Mouse (Mus musculus) granulocyte monocyte progenitor cell, adult 5-6 weeks (primary cell): ENCODE data around the gene Kmt2a. TPM values are rescaled to one million over a fixed set of nuclear protein-coding genes. Genes with fewer than 3 reads are reported as not detected.
A peak's percentile ranks its signal among the peaks of the same experiment; 100 is the strongest.

ENCODE experiments used
- ATAC-seq: replicated peaks from 2 replicates; pipeline ENCODE4 v1.8.0; 2016; ENCODE audit warnings: mild to moderate bottlenecking, moderate TSS enrichment, inconsistent platforms; ENCODE audit not compliant: poor library complexity, severe bottlenecking
- total RNA-seq, 2 experiments: library from RNA; stranded (forward) in 1 of 2; stranded (reverse) in 1 of 2; fragments of 200-712, 200-1000 nt in 1 of 2; fragments of >200 nt in 1 of 2; fragmentation: Nextera tagmentation in 1 of 2; gene quantifications; 2 replicates each; pipeline ENCODE4 v1.2.3; 2014 to 2017

The Kmt2a gene
- total RNA-seq, 2 experiments from 2014 or later: 10.8 to 93.1 TPM

- ATAC-seq: peak; percentile 92
These were observed 113.7 kb downstream of the Kmt2a start, which contains the start of the genes Arcn1 and Ift46 for GRCm38 (mm10) chr9:44767101-44768028. Gene Arcn1, minus strand, starts transcription at chr9:44767845. Gene Ift46, plus strand, starts transcription at chr9:44767908.

DNA sequence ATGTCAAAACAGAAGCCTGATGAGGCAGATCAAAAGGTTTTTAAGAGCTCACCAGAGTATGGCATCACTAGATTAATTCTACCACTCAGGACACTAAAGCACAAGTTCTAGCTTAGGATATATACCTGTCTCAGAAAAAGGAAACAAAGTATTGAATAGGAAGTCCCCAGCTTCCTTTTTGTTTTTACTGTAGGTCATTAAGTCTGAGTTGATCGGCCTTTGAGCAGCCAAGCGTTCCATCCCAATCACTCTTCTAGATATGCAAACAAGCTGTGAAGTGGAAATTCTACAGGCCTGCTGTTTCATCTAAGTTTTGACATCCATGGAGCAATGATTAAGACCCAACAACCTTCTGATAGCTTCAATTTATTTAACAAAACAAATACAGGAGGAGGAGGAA, 120.2 kb downstream of the Kmt2a start:
- no peak for ATAC-seq

Other genes starting within 250 kb of the Kmt2a start
- gene Treh, start 208.1 kb downstream of the Kmt2a start, total RNA-seq (2014; fragmentation: Nextera tagmentation): not detected in 2 replicates
- gene Treh, start 208.1 kb downstream of the Kmt2a start, total RNA-seq (2017): not detected in 2 replicates
- gene Phldb1, start 146.1 kb downstream of the Kmt2a start, total RNA-seq (2014; fragmentation: Nextera tagmentation): 2.5 and 3.6 TPM in 2 replicates
- gene Phldb1, start 146.1 kb downstream of the Kmt2a start, total RNA-seq (2017): 1.0 and 3.1 TPM in 2 replicates
- 133 and 158 TPM in 2 replicates for gene Arcn1, start 113.5 kb downstream of the Kmt2a start, total RNA-seq (2014; fragmentation: Nextera tagmentation)
- 201 and 229 TPM in 2 replicates for gene Arcn1, start 113.5 kb downstream of the Kmt2a start, total RNA-seq (2017)
- gene Ift46, start 113.4 kb downstream of the Kmt2a start, total RNA-seq (2014; fragmentation: Nextera tagmentation): 19.8 and 43.7 TPM in 2 replicates
- 32.7 and 39.6 TPM in 2 replicates for gene Ift46, start 113.4 kb downstream of the Kmt2a start, total RNA-seq (2017)
- gene Tmem25, start 82.0 kb downstream of the Kmt2a start, total RNA-seq (2014; fragmentation: Nextera tagmentation): 1.6 TPM in 1 of 2 replicates, not detected in the other
- 0.34 TPM in 1 of 2 replicates, not detected in the other for gene Tmem25, start 82.0 kb downstream of the Kmt2a start, total RNA-seq (2017)
- not detected in 2 replicates for gene Ttc36, start 78.2 kb downstream of the Kmt2a start, total RNA-seq (2014; fragmentation: Nextera tagmentation)
- gene Ttc36, start 78.2 kb downstream of the Kmt2a start, total RNA-seq (2017): not detected in 2 replicates
- gene Atp5l, start 39.4 kb upstream of the Kmt2a start, total RNA-seq (2014; fragmentation: Nextera tagmentation): 710 and 961 TPM in 2 replicates
- 149 and 237 TPM in 2 replicates for gene Atp5l, start 39.4 kb upstream of the Kmt2a start, total RNA-seq (2017)
- gene Ube4a, start 84.3 kb upstream of the Kmt2a start, total RNA-seq (2014; fragmentation: Nextera tagmentation): 37.9 and 49.8 TPM in 2 replicates
- gene Ube4a, start 84.3 kb upstream of the Kmt2a start, total RNA-seq (2017): 25.6 and 28.5 TPM in 2 replicates
- gene Cd3g, start 99.1 kb upstream of the Kmt2a start, total RNA-seq (2014; fragmentation: Nextera tagmentation): not detected in 2 replicates
- not detected in 2 replicates for gene Cd3g, start 99.1 kb upstream of the Kmt2a start, total RNA-seq (2017)
- gene Cd3d, start 100.5 kb upstream of the Kmt2a start, total RNA-seq (2014; fragmentation: Nextera tagmentation): not detected in 2 replicates
- 0.21 TPM in 1 of 2 replicates, not detected in the other for gene Cd3d, start 100.5 kb upstream of the Kmt2a start, total RNA-seq (2017)
- not detected in 2 replicates for gene Cd3e, start 128.3 kb upstream of the Kmt2a start, total RNA-seq (2014; fragmentation: Nextera tagmentation)
- gene Cd3e, start 128.3 kb upstream of the Kmt2a start, total RNA-seq (2017): not detected in 2 replicates
- gene Mpzl2, start 158.5 kb upstream of the Kmt2a start, total RNA-seq (2014; fragmentation: Nextera tagmentation): not detected in 2 replicates
- gene Mpzl2, start 158.5 kb upstream of the Kmt2a start, total RNA-seq (2017): not detected in 2 replicates
- 0.19 TPM in 1 of 2 replicates, not detected in the other for gene Mpzl3, start 173.9 kb upstream of the Kmt2a start, total RNA-seq (2014; fragmentation: Nextera tagmentation)
- 1.2 and 2.2 TPM in 2 replicates for gene Mpzl3, start 173.9 kb upstream of the Kmt2a start, total RNA-seq (2017)
- gene Jaml, start 197.9 kb upstream of the Kmt2a start, total RNA-seq (2014; fragmentation: Nextera tagmentation): 0.51 TPM in 1 of 2 replicates, not detected in the other
- gene Jaml, start 197.9 kb upstream of the Kmt2a start, total RNA-seq (2017): 2.4 and 3.4 TPM in 2 replicates
- gene Scn2b, start 236.5 kb upstream of the Kmt2a start, total RNA-seq (2014; fragmentation: Nextera tagmentation): not detected in 2 replicates
- gene Scn2b, start 236.5 kb upstream of the Kmt2a start, total RNA-seq (2017): not detected in 2 replicates